Mouse (Mus musculus): ENCODE measurements at regions not wholly inside any gene's neighbourhood (a gene's known extent, or its start where the extent isn't known, plus 50 kb on each side); places are given as distances from the start of the nearest gene placed in this dataset.

GRCm38 (mm10) chr13:111860931-111861330, 52.1 kb upstream of the Map3k1 start:
- Histone ChIP-seq H3K4me3 (replicated peaks; ENCODE audit: insufficient read depth, low read depth, low read length) (no peak overlapping the region), H3K27ac (ENCODE audit: insufficient read depth, low read length) (no peak overlapping the region), H3K27me3 (ENCODE audit: control insufficient read depth, insufficient read depth, low read length) (no peaks in the 10 kb centered on the region), H3K4me1 (ENCODE audit: control insufficient read depth, insufficient read depth, low read length) (no peaks in the 10 kb centered on the region)
- WGBS, result 90% methylated on average over 3 of the region's 3 CpGs
- no peak for TF ChIP-seq CTCF (IDR thresholded peaks at IDR 0.05; ENCODE audit: borderline replicate concordance, insufficient read depth, low read depth, low read length)
- TF ChIP-seq POLR2A (IDR thresholded peaks at IDR 0.05; ENCODE audit: borderline replicate concordance, insufficient read depth, low read length), result no peak
- no peak for DNase-seq

- H3K27me3 ChIP-seq (ENCODE audit: control insufficient read depth, insufficient read depth, low read length), result no peaks in the 10 kb centered on the region
- H3K4me3 ChIP-seq (replicated peaks; ENCODE audit: insufficient read depth, low read depth, low read length), result no peak overlapping the region
- no peak for TF ChIP-seq CTCF (IDR thresholded peaks at IDR 0.05; ENCODE audit: borderline replicate concordance, insufficient read depth, low read depth, low read length)
- no peak for TF ChIP-seq POLR2A (IDR thresholded peaks at IDR 0.05; ENCODE audit: borderline replicate concordance, insufficient read depth, low read length)
- no peaks in the 10 kb centered on the region for H3K4me1 ChIP-seq (ENCODE audit: control insufficient read depth, insufficient read depth, low read length)
- no peak overlapping the region for H3K27ac ChIP-seq (ENCODE audit: insufficient read depth, low read length)
- WGBS, result 92% methylated on average over 8 of the region's 8 CpGs
- no peak for DNase-seq
These were observed 53.5 kb upstream of the Map3k1 start for GRCm38 (mm10) chr13:111862316-111862715.

GRCm38 (mm10) chr13:111865956-111866355, 57.2 kb upstream of the Map3k1 start:
- Histone ChIP-seq H3K4me1 (ENCODE audit: control insufficient read depth, insufficient read depth, low read length) (peaks cover 7% of the 10 kb centered on the region), H3K27ac (ENCODE audit: insufficient read depth, low read length) (no peak overlapping the region), H3K27me3 (ENCODE audit: control insufficient read depth, insufficient read depth, low read length) (no peaks in the 10 kb centered on the region), H3K4me3 (replicated peaks; ENCODE audit: insufficient read depth, low read depth, low read length) (no peak overlapping the region)
- no peak for DNase-seq
- WGBS, result 97% methylated on average over 7 of the region's 7 CpGs
- no peak for TF ChIP-seq POLR2A (IDR thresholded peaks at IDR 0.05; ENCODE audit: borderline replicate concordance, insufficient read depth, low read length)
- TF ChIP-seq CTCF (IDR thresholded peaks at IDR 0.05; ENCODE audit: borderline replicate concordance, insufficient read depth, low read depth, low read length), result no peak

- TF ChIP-seq POLR2A (IDR thresholded peaks at IDR 0.05; ENCODE audit: borderline replicate concordance, insufficient read depth, low read length) (no peak), CTCF (IDR thresholded peaks at IDR 0.05; ENCODE audit: borderline replicate concordance, insufficient read depth, low read depth, low read length) (no peak)
- Histone ChIP-seq H3K4me1 (ENCODE audit: control insufficient read depth, insufficient read depth, low read length) (peaks cover 7% of the 10 kb centered on the region), H3K27ac (ENCODE audit: insufficient read depth, low read length) (no peak overlapping the region), H3K4me3 (replicated peaks; ENCODE audit: insufficient read depth, low read depth, low read length) (no peak overlapping the region), H3K27me3 (ENCODE audit: control insufficient read depth, insufficient read depth, low read length) (no peaks in the 10 kb centered on the region)
- 93% methylated on average over 2 of the region's 2 CpGs for WGBS
- no peak for DNase-seq
These were observed 58.5 kb upstream of the Map3k1 start for GRCm38 (mm10) chr13:111867261-111867660.

- H3K27ac ChIP-seq (ENCODE audit: insufficient read depth, low read length), result no peak overlapping the region
- TF ChIP-seq CTCF (IDR thresholded peaks at IDR 0.05; ENCODE audit: borderline replicate concordance, insufficient read depth, low read depth, low read length) (no peak), POLR2A (IDR thresholded peaks at IDR 0.05; ENCODE audit: borderline replicate concordance, insufficient read depth, low read length) (no peak)
- H3K27me3 ChIP-seq (ENCODE audit: control insufficient read depth, insufficient read depth, low read length), result no peaks in the 10 kb centered on the region
- WGBS, result 86% methylated on average over 31 of the region's 31 CpGs
- DNase-seq, result peak in 1 of 2 experiments; percentile 9
- H3K4me3 ChIP-seq (replicated peaks; ENCODE audit: insufficient read depth, low read depth, low read length), result no peak overlapping the region
- H3K4me1 ChIP-seq (ENCODE audit: control insufficient read depth, insufficient read depth, low read length), result peaks cover 7% of the 10 kb centered on the region
These were observed 59.3 kb upstream of the Map3k1 start for GRCm38 (mm10) chr13:111867763-111868725.

- Histone ChIP-seq H3K4me1 (ENCODE audit: control insufficient read depth, insufficient read depth, low read length) (peaks cover 7% of the 10 kb centered on the region), H3K27ac (ENCODE audit: insufficient read depth, low read length) (no peak overlapping the region), H3K4me3 (replicated peaks; ENCODE audit: insufficient read depth, low read depth, low read length) (no peak overlapping the region), H3K27me3 (ENCODE audit: control insufficient read depth, insufficient read depth, low read length) (no peaks in the 10 kb centered on the region)
- 92% methylated on average over 3 of the region's 3 CpGs for WGBS
- no peak for DNase-seq
- no peak for TF ChIP-seq CTCF (IDR thresholded peaks at IDR 0.05; ENCODE audit: borderline replicate concordance, insufficient read depth, low read depth, low read length)
- TF ChIP-seq POLR2A (IDR thresholded peaks at IDR 0.05; ENCODE audit: borderline replicate concordance, insufficient read depth, low read length), result no peak
These were observed 60.2 kb upstream of the Map3k1 start for GRCm38 (mm10) chr13:111868947-111869346.

- Histone ChIP-seq H3K27me3 (ENCODE audit: control insufficient read depth, insufficient read depth, low read length) (no peaks in the 10 kb centered on the region), H3K4me3 (replicated peaks; ENCODE audit: insufficient read depth, low read depth, low read length) (peak overlapping the region; percentile 26), H3K4me1 (ENCODE audit: control insufficient read depth, insufficient read depth, low read length) (peaks cover 7% of the 10 kb centered on the region), H3K27ac (ENCODE audit: insufficient read depth, low read length) (no peak overlapping the region)
- DNase-seq, result peak; percentile 33 to 37
- TF ChIP-seq POLR2A (IDR thresholded peaks at IDR 0.05; ENCODE audit: borderline replicate concordance, insufficient read depth, low read length), result no peak
- TF ChIP-seq CTCF (IDR thresholded peaks at IDR 0.05; ENCODE audit: borderline replicate concordance, insufficient read depth, low read depth, low read length), result no peak
- 17% methylated on average over 17 of the region's 17 CpGs for WGBS
These were observed 61.1 kb upstream of the Map3k1 start for GRCm38 (mm10) chr13:111869771-111870437.

Measured in cerebellum, adult 2 months (tissue).